Mouse (Mus musculus): ENCODE results near the gene Scfd2.

GRCm38 (mm10) chr5:74245641-74246145, 285.9 kb downstream of the Scfd2 start:
- TF ChIP-seq CTCF (IDR thresholded peaks at IDR 0.05; ENCODE audit: extremely low read depth, insufficient read length, insufficient replicate concordance, low read depth, low read length) (no peak), POLR2A (IDR thresholded peaks at IDR 0.05; ENCODE audit: low read depth, low read length) (no peak)

All from small intestine, adult 2 months (tissue).